Mouse (Mus musculus): ENCODE data around the gene Ddah2. TPM values are rescaled to one million over a fixed set of nuclear protein-coding genes. Genes with fewer than 3 reads are reported as not detected.
"Not testable (repeated sequence)": the region's sequence is repeated elsewhere in the genome, so short reads cannot be mapped to it uniquely, and the experiment has no call there.

Gene Ddah2
- total and polyA plus RNA-seq, 2 experiments from 2014 or later, result 97.1 to 128 TPM

DNA sequence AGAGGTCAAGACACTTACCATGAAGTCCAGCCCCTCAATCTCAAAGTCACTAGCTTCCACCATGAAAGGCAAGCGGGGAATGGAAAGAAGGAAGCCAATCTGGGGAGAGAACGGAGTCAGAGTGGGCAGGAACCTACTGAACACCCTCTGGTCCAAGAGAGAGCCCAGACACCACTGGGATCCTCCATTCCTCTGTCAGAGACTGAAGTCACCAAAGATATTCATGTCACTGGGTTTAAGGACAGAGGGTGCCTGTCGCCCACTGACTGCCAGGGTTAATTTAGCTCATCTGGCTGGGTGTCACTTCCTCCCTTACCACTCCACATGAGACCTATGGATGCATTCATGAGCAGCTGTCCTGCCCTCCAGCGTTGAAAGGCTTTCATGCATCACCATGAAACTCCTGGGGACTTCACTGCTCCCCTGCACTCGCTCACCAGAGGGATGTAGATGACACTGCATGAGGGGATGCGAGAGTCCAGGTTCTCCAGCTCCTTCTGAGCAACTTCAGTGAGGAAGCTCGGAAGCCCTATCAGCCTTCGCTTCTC, 26.4 kb upstream of the Ddah2 start:
- no peak for DNase-seq (ENCODE audit: low spot score)
- no peaks in the 10 kb centered on the region for H3K36me3 ChIP-seq (replicated peaks; ENCODE audit: control insufficient read depth, insufficient read depth, low read length)
- WGBS, result 60% methylated on average over 8 of the region's 8 CpGs
- no peak overlapping the region for H3K4me2 ChIP-seq (ENCODE audit: low read depth, low read length)
- no peaks in the 10 kb centered on the region for H3K9me3 ChIP-seq (replicated peaks; ENCODE audit: control insufficient read depth, low read length)
- H3K4me3 ChIP-seq (ENCODE audit: low read depth, low read length), result no peak overlapping the region
- H3K27me3 ChIP-seq (ENCODE audit: control insufficient read depth, insufficient read depth, low read length), result no peaks in the 10 kb centered on the region
- ATAC-seq (ENCODE audit: insufficient read depth, low read depth), result no peak
- TF ChIP-seq CTCF (IDR thresholded peaks at IDR 0.05; ENCODE audit: low read depth), result 0 out of 2 replicates have a peak, but pooled peaks have one; percentile 3
- no peak for TF ChIP-seq EP300 (IDR thresholded peaks at IDR 0.05; ENCODE audit: low read depth)
- no peaks in the 10 kb centered on the region for H3K4me1 ChIP-seq (ENCODE audit: control insufficient read depth, insufficient read depth)
- H3K27ac ChIP-seq (ENCODE audit: low read depth), result no peak overlapping the region
- no peak overlapping the region for H3K9ac ChIP-seq (replicated peaks; ENCODE audit: low read depth, low read length)

DNA sequence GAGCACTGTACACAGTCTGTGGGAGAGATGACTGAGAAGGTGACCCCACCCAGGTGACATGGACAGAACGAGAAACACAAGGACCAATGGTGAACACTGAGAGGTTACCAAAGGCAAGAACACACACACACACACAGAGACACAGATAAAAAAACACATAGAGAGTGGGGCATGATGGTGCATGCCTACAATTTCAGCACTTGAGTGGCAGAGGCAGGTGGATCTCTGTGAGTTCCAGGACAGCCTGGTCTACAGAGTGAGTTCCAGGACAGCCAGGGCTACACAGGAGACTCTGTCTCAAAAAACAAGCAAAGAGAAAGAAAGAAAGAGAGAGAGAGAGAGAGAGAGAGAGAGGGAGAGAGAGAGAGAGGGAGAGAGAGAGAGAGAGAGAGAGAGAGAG, 25.1 kb upstream of the Ddah2 start:
- not testable (repeated sequence) for H3K27me3 ChIP-seq (ENCODE audit: control insufficient read depth, insufficient read depth, low read length); H3K9ac ChIP-seq (replicated peaks; ENCODE audit: low read depth, low read length); DNase-seq (ENCODE audit: low spot score); H3K4me2 ChIP-seq (ENCODE audit: low read depth, low read length); ATAC-seq (ENCODE audit: insufficient read depth, low read depth); H3K9me3 ChIP-seq (replicated peaks; ENCODE audit: control insufficient read depth, low read length); H3K4me3 ChIP-seq (ENCODE audit: low read depth, low read length); H3K27ac ChIP-seq (ENCODE audit: low read depth); H3K36me3 ChIP-seq (replicated peaks; ENCODE audit: control insufficient read depth, insufficient read depth, low read length); H3K4me1 ChIP-seq (ENCODE audit: control insufficient read depth, insufficient read depth)
- WGBS, result 67% methylated on average over 1 of the region's 1 CpGs

DNA sequence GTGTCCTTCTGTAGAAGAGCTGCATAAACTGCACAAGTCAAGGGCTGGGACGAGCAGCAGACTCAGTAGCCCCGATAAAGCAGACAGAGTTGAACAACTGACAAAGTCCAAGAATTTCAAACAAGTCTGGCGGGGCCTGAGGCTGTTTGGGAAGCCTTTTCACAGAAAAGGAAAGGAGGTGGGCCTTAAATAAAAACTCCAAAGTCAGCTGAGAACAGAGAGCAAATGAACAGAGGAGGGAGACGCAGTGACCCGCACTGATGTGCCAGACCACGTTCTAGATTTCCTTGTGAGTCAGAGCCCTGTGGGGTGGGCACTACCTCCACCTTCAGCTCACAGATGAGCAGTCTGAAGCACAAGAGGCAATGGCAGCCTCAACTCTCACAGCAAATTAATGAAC, 23.9 kb upstream of the Ddah2 start:
- 75% methylated on average over 6 of the region's 6 CpGs for WGBS
- no peak for DNase-seq (ENCODE audit: low spot score)
- no peaks in the 10 kb centered on the region for H3K27me3 ChIP-seq (ENCODE audit: control insufficient read depth, insufficient read depth, low read length)
- no peaks in the 10 kb centered on the region for H3K4me1 ChIP-seq (ENCODE audit: control insufficient read depth, insufficient read depth)
- no peak overlapping the region for H3K9ac ChIP-seq (replicated peaks; ENCODE audit: low read depth, low read length)
- no peaks in the 10 kb centered on the region for H3K36me3 ChIP-seq (replicated peaks; ENCODE audit: control insufficient read depth, insufficient read depth, low read length)
- TF ChIP-seq EP300 (IDR thresholded peaks at IDR 0.05; ENCODE audit: low read depth) (no peak), CTCF (IDR thresholded peaks at IDR 0.05; ENCODE audit: low read depth) (no peak)
- no peak overlapping the region for H3K27ac ChIP-seq (ENCODE audit: low read depth)
- H3K4me2 ChIP-seq (ENCODE audit: low read depth, low read length), result no peak overlapping the region
- no peak overlapping the region for H3K4me3 ChIP-seq (ENCODE audit: low read depth, low read length)
- ATAC-seq (ENCODE audit: insufficient read depth, low read depth), result no peak
- no peaks in the 10 kb centered on the region for H3K9me3 ChIP-seq (replicated peaks; ENCODE audit: control insufficient read depth, low read length)

DNA sequence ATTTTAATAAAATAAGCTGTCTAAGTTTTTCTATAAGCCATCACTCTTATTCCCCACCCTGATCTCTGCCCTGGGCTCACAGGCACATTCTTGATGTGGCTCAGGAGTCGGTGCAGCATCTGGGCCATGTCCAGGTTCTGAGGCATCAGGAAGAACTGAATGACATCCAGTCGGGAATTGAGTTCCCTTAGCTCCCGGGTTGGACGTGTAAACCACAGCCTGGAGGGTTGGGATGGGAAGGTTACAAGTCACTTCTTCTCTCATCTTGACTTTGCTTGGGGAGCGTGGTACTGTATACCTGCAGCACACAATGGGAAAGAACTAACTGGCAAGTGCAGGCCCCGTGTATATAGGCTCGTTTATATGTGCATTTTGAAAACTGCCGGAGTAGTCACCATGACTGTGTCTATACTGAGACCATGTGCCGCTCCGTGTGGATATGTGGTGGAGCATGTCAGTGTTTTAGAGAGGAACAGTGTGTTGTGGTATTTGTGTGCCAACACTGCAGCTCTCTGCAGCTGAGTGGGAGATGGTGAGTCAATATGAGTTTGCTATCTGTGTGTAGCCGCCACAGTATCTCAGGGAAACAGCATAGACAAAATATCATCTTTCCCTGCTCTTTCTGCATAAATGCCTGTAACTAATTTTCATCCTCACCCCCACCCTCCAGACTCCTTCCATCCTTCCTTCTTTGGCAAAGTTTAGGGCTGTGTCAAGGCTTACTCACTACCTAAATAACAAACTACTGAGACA, 19.5 kb upstream of the Ddah2 start:
- DNase-seq (ENCODE audit: low spot score), result no peak
- H3K9ac ChIP-seq (replicated peaks; ENCODE audit: low read depth, low read length), result no peak overlapping the region
- no peaks in the 10 kb centered on the region for H3K36me3 ChIP-seq (replicated peaks; ENCODE audit: control insufficient read depth, insufficient read depth, low read length)
- H3K27me3 ChIP-seq (ENCODE audit: control insufficient read depth, insufficient read depth, low read length), result no peaks in the 10 kb centered on the region
- H3K9me3 ChIP-seq (replicated peaks; ENCODE audit: control insufficient read depth, low read length), result no peaks in the 10 kb centered on the region
- ATAC-seq (ENCODE audit: insufficient read depth, low read depth), result no peak
- peaks cover 1% of the 10 kb centered on the region for H3K4me1 ChIP-seq (ENCODE audit: control insufficient read depth, insufficient read depth)
- no peak overlapping the region for H3K4me2 ChIP-seq (ENCODE audit: low read depth, low read length)
- 77% methylated on average over 11 of the region's 11 CpGs for WGBS
- H3K4me3 ChIP-seq (ENCODE audit: low read depth, low read length), result no peak overlapping the region
- no peak overlapping the region for H3K27ac ChIP-seq (ENCODE audit: low read depth)
- TF ChIP-seq EP300 (IDR thresholded peaks at IDR 0.05; ENCODE audit: low read depth) (no peak), CTCF (IDR thresholded peaks at IDR 0.05; ENCODE audit: low read depth) (no peak)

DNA sequence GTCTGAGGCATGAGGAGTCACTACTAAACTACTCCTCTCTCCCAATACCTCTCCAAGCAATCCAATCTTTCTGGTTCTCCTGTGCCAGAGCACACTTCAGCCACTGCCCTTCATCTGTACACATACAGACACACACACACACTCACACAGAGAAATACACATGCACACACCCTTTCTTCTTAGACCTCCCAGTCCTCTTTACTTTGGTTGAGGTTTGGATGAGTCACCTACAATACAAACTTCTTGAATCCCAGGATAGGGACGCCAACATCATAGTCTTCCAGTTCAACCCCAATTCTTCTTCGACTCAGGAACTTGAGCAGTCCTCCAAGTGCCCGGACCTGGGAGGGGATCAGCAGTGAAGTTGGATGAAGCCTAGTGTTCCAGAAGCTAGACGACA, 15.0 kb upstream of the Ddah2 start:
- TF ChIP-seq EP300 (IDR thresholded peaks at IDR 0.05; ENCODE audit: low read depth) (no peak), CTCF (IDR thresholded peaks at IDR 0.05; ENCODE audit: low read depth) (no peak)
- H3K9me3 ChIP-seq (replicated peaks; ENCODE audit: control insufficient read depth, low read length), result no peaks in the 10 kb centered on the region
- H3K4me2 ChIP-seq (ENCODE audit: low read depth, low read length), result no peak overlapping the region
- H3K27ac ChIP-seq (ENCODE audit: low read depth), result peak overlapping the region; percentile 93
- H3K36me3 ChIP-seq (replicated peaks; ENCODE audit: control insufficient read depth, insufficient read depth, low read length), result no peaks in the 10 kb centered on the region
- WGBS, result 66% methylated on average over 4 of the region's 4 CpGs
- peaks cover 27% of the 10 kb centered on the region for H3K4me1 ChIP-seq (ENCODE audit: control insufficient read depth, insufficient read depth)
- DNase-seq (ENCODE audit: low spot score), result no peak
- H3K9ac ChIP-seq (replicated peaks; ENCODE audit: low read depth, low read length), result no peak overlapping the region
- no peak for ATAC-seq (ENCODE audit: insufficient read depth, low read depth)
- no peaks in the 10 kb centered on the region for H3K27me3 ChIP-seq (ENCODE audit: control insufficient read depth, insufficient read depth, low read length)
- H3K4me3 ChIP-seq (ENCODE audit: low read depth, low read length), result no peak overlapping the region

All from heart, postnatal 0 days (tissue).